Mouse (Mus musculus): ENCODE measurements around the gene 4933417A18Rik. TPM values are rescaled to one million over a fixed set of nuclear protein-coding genes. Genes with fewer than 3 reads are reported as not detected.
"Not testable (repeated sequence)": the region's sequence is repeated elsewhere in the genome, so short reads cannot be mapped to it uniquely, and the experiment has no call there.

4933417A18Rik gene
- polyA plus RNA-seq (2014; fragmentation: Nextera tagmentation; extraction: Ambion mirVana): not detected in 2 replicates

DNA sequence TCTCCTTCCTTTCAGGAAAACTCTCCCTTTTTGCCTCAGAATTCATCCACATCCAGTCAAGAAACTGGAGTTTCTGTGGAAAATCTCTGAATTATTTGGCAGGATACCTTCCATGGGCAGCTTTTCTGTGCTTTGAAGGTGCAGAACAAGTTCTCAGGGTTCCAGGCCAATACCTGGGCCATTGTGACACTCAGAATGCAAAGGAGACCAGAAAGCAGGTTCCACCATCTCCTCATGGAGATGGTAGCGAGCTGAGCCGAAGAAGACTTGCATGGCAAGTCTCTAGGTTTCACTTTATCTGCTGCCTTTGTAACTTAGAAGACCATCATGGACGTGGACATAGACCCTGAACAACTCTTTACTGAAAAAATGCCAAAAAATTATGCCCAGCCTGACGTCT lies at the start of gene 4933417A18Rik, which contains the start of gene Fam217a:
Gene 4933417A18Rik (plus strand): TSS at position 200 of the 400 bp plus-strand sequence.
Gene Fam217a (minus strand): TSS at position 101 of the 400 bp plus-strand sequence.
- 85% methylated on average over 4 of the region's 4 CpGs for WGBS
- Histone ChIP-seq H3K4me3 (ENCODE audit: low read depth, low read length) (no peak within 1 kb of the TSS), H3K4me1 (ENCODE audit: control insufficient read depth, insufficient read depth, low read length) (no peaks in the 10 kb centered on the region), H3K27ac (ENCODE audit: low read depth, low read length) (no peak within 1 kb of the TSS), H3K36me3 (ENCODE audit: control insufficient read depth, insufficient read depth, low read length) (no peaks in the 10 kb centered on the region), H3K4me2 (no peak within 1 kb of the TSS), H3K9ac (ENCODE audit: low read length) (no peak within 1 kb of the TSS), H3K27me3 (ENCODE audit: control insufficient read depth, insufficient read depth, low read length) (no peaks in the 10 kb centered on the region), H3K9me3 (ENCODE audit: control insufficient read depth, low read length) (no peaks in the 10 kb centered on the region)
- no peak for DNase-seq (ENCODE audit: low spot score, missing footprints)
- no peak for ATAC-seq (ENCODE audit: low FRiP score)

DNA sequence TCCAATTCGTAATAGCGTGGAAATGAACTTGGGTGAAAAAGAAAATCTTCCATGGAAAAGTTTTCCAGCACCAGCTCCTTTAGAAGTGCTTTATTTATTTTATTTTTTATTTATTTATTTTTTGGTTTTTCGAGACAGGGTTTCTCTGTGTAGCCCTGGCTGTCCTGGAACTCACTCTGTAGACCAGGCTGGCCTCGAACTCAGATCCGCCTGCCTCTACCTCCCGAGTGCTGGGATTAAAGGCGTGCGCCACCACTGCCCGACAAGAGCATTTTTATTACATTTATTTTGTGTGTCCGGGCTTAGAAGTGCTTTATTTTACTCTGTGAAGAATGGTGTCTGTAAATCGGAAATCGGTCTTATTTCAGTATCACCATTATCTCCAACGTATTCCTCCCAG lies 49.5 kb upstream of the 4933417A18Rik start:
- not testable (repeated sequence) for DNase-seq (ENCODE audit: low spot score, missing footprints); H3K27me3 ChIP-seq (ENCODE audit: control insufficient read depth, insufficient read depth, low read length); H3K9me3 ChIP-seq (ENCODE audit: control insufficient read depth, low read length); H3K36me3 ChIP-seq (ENCODE audit: control insufficient read depth, insufficient read depth, low read length)
- peaks cover 16% of the 10 kb centered on the region for H3K4me1 ChIP-seq (ENCODE audit: control insufficient read depth, insufficient read depth, low read length)
- WGBS: 23% methylated on average over 13 of the region's 13 CpGs
- H3K4me2 ChIP-seq: peak overlapping the region; percentile 79
- ATAC-seq (ENCODE audit: low FRiP score): peak; percentile 33
- H3K9ac ChIP-seq (ENCODE audit: low read length): peak overlapping the region; percentile 91
- H3K27ac ChIP-seq (ENCODE audit: low read depth, low read length): peak overlapping the region; percentile 87
- peak overlapping the region; percentile 69 for H3K4me3 ChIP-seq (ENCODE audit: low read depth, low read length)

DNA sequence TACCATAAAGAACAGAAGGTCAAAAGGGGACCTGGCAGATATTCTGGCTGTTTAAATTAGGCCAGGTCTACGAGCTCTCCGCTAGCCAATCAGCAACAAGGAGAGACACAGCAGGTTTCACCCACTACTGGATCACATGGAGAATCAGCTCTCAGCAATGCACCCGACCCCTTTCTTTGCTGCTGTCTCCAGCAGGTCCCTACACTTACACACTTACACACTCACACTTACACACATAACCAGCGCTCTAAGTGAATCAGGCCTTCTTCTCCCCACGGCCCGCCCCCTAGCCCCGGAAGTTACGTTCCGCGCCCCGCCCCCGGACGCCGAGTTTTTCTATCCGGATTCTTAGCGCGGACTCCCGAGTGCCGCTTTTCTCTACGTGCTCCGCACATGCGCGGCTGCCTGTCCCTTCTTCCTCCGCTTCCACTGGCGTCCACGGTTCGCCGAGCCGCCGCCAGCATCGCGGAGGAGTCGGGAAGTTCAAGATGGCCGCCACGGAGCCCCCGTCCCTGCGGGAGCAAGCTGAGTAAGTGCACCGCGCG lies 49.0 kb upstream of the 4933417A18Rik start, which contains the start of gene Prpf4b:
Gene Prpf4b (plus strand): TSS at position 137 of the 545 bp plus-strand sequence.
- Histone ChIP-seq H3K27me3 (ENCODE audit: control insufficient read depth, insufficient read depth, low read length) (no peaks in the 10 kb centered on the region), H3K36me3 (ENCODE audit: control insufficient read depth, insufficient read depth, low read length) (no peaks in the 10 kb centered on the region), H3K9ac (ENCODE audit: low read length) (peak within 1 kb of the TSS; percentile 91), H3K4me1 (ENCODE audit: control insufficient read depth, insufficient read depth, low read length) (peaks cover 16% of the 10 kb centered on the region), H3K27ac (ENCODE audit: low read depth, low read length) (peak within 1 kb of the TSS; percentile 87), H3K9me3 (ENCODE audit: control insufficient read depth, low read length) (no peaks in the 10 kb centered on the region), H3K4me3 (ENCODE audit: low read depth, low read length) (peak within 1 kb of the TSS; percentile 69), H3K4me2 (peak within 1 kb of the TSS; percentile 79)
- WGBS: 1% methylated on average over 40 of the region's 40 CpGs
- DNase-seq (ENCODE audit: low spot score, missing footprints) (peak; percentile 99), ATAC-seq (ENCODE audit: low FRiP score) (peak; percentile 83)

DNA sequence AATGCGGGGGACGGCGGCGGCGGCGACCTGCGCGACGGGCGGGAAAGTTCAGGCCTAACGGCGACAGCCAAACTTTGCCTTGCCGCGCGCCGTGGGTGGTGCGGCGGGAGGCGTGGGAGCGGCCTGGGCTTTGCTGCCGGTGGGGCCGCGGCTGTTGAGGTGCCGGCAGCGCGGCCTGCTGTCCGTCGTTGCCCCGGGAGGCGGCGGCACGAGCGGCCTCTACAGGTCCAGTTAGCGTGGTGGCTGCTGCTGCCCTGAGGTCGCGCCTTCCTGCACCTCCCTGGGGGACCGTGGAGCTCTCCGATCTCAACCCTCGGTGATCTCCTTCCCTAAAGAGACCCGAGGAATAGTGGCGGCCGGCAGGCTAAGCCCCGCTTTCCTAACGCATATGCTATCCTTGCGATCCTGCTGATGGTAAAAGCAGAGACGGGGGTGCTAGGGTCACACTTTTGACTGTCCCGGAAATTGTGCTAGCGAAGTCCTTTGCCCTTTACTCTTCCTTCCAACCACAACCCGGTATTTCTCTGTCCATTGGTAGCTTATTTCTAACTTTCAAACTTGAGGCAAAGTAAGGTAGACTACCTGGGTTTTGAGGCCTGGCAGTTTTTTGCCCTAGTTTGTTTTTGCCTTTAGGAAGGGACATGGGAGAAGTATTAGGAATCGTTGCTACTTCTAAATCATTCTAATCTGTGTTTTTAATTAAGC lies 48.3 kb upstream of the 4933417A18Rik start:
- Histone ChIP-seq H3K27me3 (ENCODE audit: control insufficient read depth, insufficient read depth, low read length) (no peaks in the 10 kb centered on the region), H3K9me3 (ENCODE audit: control insufficient read depth, low read length) (no peaks in the 10 kb centered on the region), H3K27ac (ENCODE audit: low read depth, low read length) (peak overlapping the region; percentile 87), H3K4me3 (ENCODE audit: low read depth, low read length) (peak overlapping the region; percentile 69), H3K36me3 (ENCODE audit: control insufficient read depth, insufficient read depth, low read length) (no peaks in the 10 kb centered on the region), H3K9ac (ENCODE audit: low read length) (peak overlapping the region; percentile 91), H3K4me1 (ENCODE audit: control insufficient read depth, insufficient read depth, low read length) (peaks cover 16% of the 10 kb centered on the region), H3K4me2 (peak overlapping the region; percentile 79)
- ATAC-seq (ENCODE audit: low FRiP score) (peak; percentile 63), DNase-seq (ENCODE audit: low spot score, missing footprints) (peak; percentile 90)
- WGBS: under 1% methylated on average over 50 of the region's 50 CpGs

DNA sequence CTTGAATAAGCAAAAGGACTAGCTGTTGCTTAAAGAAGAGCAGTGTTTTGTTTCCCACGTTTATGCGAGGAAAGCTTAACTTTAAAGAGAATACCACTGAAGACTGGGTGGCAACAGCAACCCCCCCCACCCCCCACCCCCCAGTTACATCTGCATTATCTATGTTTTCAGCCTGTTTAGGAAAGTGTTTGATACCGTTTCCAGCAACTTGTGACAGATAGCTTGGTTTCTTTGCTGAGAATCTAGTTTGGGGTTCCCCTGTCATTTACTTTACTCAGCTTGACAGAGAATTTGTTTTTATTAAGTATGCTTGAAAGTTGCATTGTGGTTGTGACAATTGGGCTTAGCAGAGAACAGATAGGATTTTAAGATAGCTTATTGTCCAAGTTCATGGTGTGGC lies 47.7 kb upstream of the 4933417A18Rik start:
- H3K4me2 ChIP-seq: peak overlapping the region; percentile 79
- DNase-seq (ENCODE audit: low spot score, missing footprints) (peak; percentile 64), ATAC-seq (ENCODE audit: low FRiP score) (no peak)
- WGBS: 9% methylated on average over 3 of the region's 3 CpGs
- no peaks in the 10 kb centered on the region for H3K36me3 ChIP-seq (ENCODE audit: control insufficient read depth, insufficient read depth, low read length)
- no peaks in the 10 kb centered on the region for H3K9me3 ChIP-seq (ENCODE audit: control insufficient read depth, low read length)
- peak overlapping the region; percentile 69 for H3K4me3 ChIP-seq (ENCODE audit: low read depth, low read length)
- H3K27me3 ChIP-seq (ENCODE audit: control insufficient read depth, insufficient read depth, low read length): no peaks in the 10 kb centered on the region
- H3K4me1 ChIP-seq (ENCODE audit: control insufficient read depth, insufficient read depth, low read length): peaks cover 16% of the 10 kb centered on the region
- no peak overlapping the region for H3K27ac ChIP-seq (ENCODE audit: low read depth, low read length)
- peak overlapping the region; percentile 91 for H3K9ac ChIP-seq (ENCODE audit: low read length)

DNA sequence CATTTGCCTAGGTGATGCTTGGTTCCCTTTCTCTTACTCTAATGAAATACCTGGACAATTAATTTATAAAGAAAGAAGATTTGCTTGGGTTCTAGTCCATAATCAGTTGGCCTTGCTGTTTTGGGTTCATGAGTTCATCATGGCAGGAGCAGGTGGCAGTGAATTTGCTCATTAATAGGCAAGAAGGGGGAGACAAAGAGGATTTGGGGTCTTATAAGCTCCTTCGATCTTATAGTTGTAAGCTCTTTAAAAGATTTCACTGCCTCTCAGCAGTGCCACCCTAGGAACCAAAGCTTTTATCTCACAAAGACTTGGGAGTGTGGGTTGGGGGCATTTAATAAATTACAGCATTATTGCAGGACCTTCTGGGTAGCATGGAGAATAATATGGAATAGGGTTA lies 31.3 kb upstream of the 4933417A18Rik start:
- WGBS: 57% methylated on average over 1 of the region's 1 CpGs
- Histone ChIP-seq H3K4me3 (ENCODE audit: low read depth, low read length) (no peak overlapping the region), H3K4me2 (no peak overlapping the region), H3K36me3 (ENCODE audit: control insufficient read depth, insufficient read depth, low read length) (peaks cover 23% of the 10 kb centered on the region), H3K9ac (ENCODE audit: low read length) (no peak overlapping the region), H3K27ac (ENCODE audit: low read depth, low read length) (no peak overlapping the region), H3K4me1 (ENCODE audit: control insufficient read depth, insufficient read depth, low read length) (no peaks in the 10 kb centered on the region), H3K9me3 (ENCODE audit: control insufficient read depth, low read length) (no peaks in the 10 kb centered on the region), H3K27me3 (ENCODE audit: control insufficient read depth, insufficient read depth, low read length) (no peaks in the 10 kb centered on the region)
- DNase-seq (ENCODE audit: low spot score, missing footprints): no peak
- ATAC-seq (ENCODE audit: low FRiP score): no peak

DNA sequence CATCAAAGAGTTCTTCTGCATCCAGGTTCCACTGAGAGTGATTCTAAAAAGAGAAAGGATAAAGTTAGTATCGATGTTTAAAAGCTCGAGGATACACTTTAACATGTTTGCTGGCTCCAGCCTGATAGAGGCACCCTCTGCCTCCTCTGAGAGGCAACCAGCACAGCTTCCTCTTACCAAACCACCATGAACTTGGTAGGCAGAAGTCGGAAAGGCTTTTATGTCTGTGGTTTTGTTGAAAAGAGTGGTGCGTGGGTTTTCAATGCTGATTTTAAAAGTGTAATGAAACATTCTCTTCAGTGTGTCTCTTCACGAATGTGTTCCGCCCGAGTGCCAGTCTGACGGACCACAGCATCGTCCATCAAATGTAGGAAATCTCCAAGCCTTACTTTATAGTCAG lies 9.6 kb upstream of the 4933417A18Rik start:
- no peaks in the 10 kb centered on the region for H3K9me3 ChIP-seq (ENCODE audit: control insufficient read depth, low read length)
- H3K9ac ChIP-seq (ENCODE audit: low read length): no peak overlapping the region
- peaks cover 3% of the 10 kb centered on the region; the same call in 1 of the 2 replicates for H3K4me1 ChIP-seq (ENCODE audit: control insufficient read depth, insufficient read depth, low read length)
- WGBS: 89% methylated on average over 9 of the region's 9 CpGs
- no peak overlapping the region for H3K4me2 ChIP-seq
- no peak overlapping the region for H3K4me3 ChIP-seq (ENCODE audit: low read depth, low read length)
- no peaks in the 10 kb centered on the region for H3K27me3 ChIP-seq (ENCODE audit: control insufficient read depth, insufficient read depth, low read length)
- ATAC-seq (ENCODE audit: low FRiP score) (no peak), DNase-seq (ENCODE audit: low spot score, missing footprints) (no peak)
- no peak overlapping the region for H3K27ac ChIP-seq (ENCODE audit: low read depth, low read length)
- H3K36me3 ChIP-seq (ENCODE audit: control insufficient read depth, insufficient read depth, low read length): no peaks in the 10 kb centered on the region

DNA sequence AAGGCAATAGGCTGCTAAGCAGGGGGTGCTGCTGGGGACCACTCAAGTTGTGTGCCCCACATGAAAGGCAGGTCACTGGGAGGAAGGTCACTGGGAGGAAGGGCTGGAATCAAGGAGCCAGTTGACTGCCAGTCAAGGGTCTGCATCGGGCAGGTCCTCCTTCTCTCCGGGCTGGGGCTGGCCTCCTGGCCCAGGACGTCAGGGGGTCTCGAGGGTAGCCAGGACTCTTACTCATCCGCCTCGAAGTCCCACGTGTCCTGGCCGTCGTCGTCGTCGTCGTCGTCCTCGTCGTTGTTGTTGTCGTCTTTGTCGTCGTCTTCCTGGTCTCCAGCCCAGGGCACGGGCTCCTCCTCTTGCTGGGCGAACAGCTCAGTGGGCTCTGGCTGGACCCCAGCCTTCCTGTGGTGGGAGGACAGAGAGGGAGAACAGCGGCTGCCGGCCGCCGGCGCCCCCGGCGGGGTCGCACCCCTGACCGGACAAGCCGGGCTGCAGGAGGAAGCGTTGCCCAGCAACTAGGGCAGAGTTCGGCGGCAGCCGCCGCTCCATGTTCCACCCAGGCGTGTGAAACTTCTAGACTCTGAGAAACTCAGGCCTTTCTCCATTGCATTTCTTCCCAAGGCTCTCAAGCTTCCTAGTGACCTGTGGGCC lies 7.6 kb upstream of the 4933417A18Rik start:
- H3K27ac ChIP-seq (ENCODE audit: low read depth, low read length): no peak overlapping the region
- H3K36me3 ChIP-seq (ENCODE audit: control insufficient read depth, insufficient read depth, low read length): no peaks in the 10 kb centered on the region
- ATAC-seq (ENCODE audit: low FRiP score) (peak; percentile 69), DNase-seq (ENCODE audit: low spot score, missing footprints) (peak; percentile 88)
- H3K4me2 ChIP-seq: peak overlapping the region; percentile 40
- peaks cover 3% of the 10 kb centered on the region; the same call in 1 of the 2 replicates for H3K4me1 ChIP-seq (ENCODE audit: control insufficient read depth, insufficient read depth, low read length)
- H3K9ac ChIP-seq (ENCODE audit: low read length): peak overlapping the region; percentile 45; the same call in 1 of the 2 replicates
- WGBS: 44% methylated on average over 36 of the region's 37 CpGs
- H3K27me3 ChIP-seq (ENCODE audit: control insufficient read depth, insufficient read depth, low read length): no peaks in the 10 kb centered on the region
- no peaks in the 10 kb centered on the region for H3K9me3 ChIP-seq (ENCODE audit: control insufficient read depth, low read length)
- no peak overlapping the region; the same call in 1 of the 2 replicates for H3K4me3 ChIP-seq (ENCODE audit: low read depth, low read length)
